8 mouse cellular contexts compared by ENCODE assay signal in the genomic region with DNA sequence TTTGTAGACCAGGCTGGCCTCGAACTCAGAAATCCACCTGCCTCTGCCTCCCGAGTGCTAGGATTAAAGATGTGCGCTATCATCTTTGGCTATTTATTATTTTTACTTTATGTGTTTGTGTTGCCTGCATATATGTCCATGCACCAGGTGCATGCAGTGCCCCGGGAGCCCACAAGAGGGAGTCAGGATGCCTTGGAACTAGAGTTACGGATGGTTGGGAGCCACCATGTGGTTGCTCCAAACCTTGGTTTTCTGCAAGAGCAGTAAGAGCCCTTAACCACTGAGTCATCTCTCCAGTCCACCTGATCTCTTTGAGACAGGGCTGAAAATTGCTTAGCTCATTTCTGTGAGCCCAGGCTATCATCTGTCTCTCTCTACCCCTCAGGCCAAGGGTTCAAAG. TPM values are rescaled to one million over a fixed set of nuclear protein-coding genes. Genes with fewer than 3 reads are reported as not detected.
DNase-seq lines count a peak whose midpoint lies in the region; ATAC-seq lines count a peak whose summit lies in the region.

No protein-coding gene starts in this region.

- ATAC-seq in inflammation-experienced regulatory T-cells, adult 6 months = peak; percentile 97

- DNase-seq in R1 (ENCODE audit: low read depth, low spot score) = peak; percentile 94
- peak; percentile 75 for DNase-seq in cerebellum, adult 9-11 months
- DNase-seq in frontal cortex, postnatal 25 days (ENCODE audit: low spot score in 2 of 2) = peak; percentile 70 to 76
- DNase-seq in left cerebral cortex, postnatal 14 days (ENCODE audit: low spot score in 2 of 2) = peak; percentile 87 to 91
- DNase-seq in mesoderm, embryonic 11.5 days (ENCODE audit: low read depth, low spot score) = peak; percentile 92
- peak; percentile 76 for DNase-seq in right cerebral cortex, postnatal 4 days
- peak; percentile 70 to 85 for DNase-seq in urinary bladder, postnatal 4 days (ENCODE audit: low spot score in 2 of 2)

- intact Hi-C loops in left cerebral cortex, postnatal 14 days (cut with DNase I) = loop anchor here (5.0 kb wide), 2 partner anchors 45 to 220 kb away; no protein-coding TSS in a partner anchor

RNA-seq across cellular contexts. Expression of gene Ggcx, which starts 7.0 kb away (rescaled TPM):
- polyA plus RNA-seq in inflammation-experienced regulatory T-cells, adult 6 months (2017; shearing (Covaris generic)) = 1 to 10 TPM; 5.6 to 6.5 (median 5.9) TPM
- total RNA-seq in left cerebral cortex, postnatal 14 days (2021) = 10 to 100 TPM; 22.3 to 23.1 TPM

RNA-seq across cellular contexts. Expression of gene Vamp8, which starts 16.6 kb away (rescaled TPM):
- polyA plus RNA-seq in inflammation-experienced regulatory T-cells, adult 6 months (2017; shearing (Covaris generic)) = 100 to 1,000 TPM; 338 to 440 (median 338) TPM
- 10 to 100 TPM in 1 of 2 experiments, 1 to 10 TPM in 1; 9.6 to 11.0 TPM for total RNA-seq in left cerebral cortex, postnatal 14 days (2021)

RNA-seq across cellular contexts. Expression of gene Vamp5, which starts 26.9 kb away (rescaled TPM):
- 10 to 100 TPM; 67.7 to 70.9 (median 69.7) TPM for polyA plus RNA-seq in inflammation-experienced regulatory T-cells, adult 6 months (2017; shearing (Covaris generic))
- 1 to 10 TPM; 4.2 to 7.1 TPM for total RNA-seq in left cerebral cortex, postnatal 14 days (2021)

RNA-seq across cellular contexts. Expression of gene Mat2a, which starts 32.2 kb away (rescaled TPM):
- 100 to 1,000 TPM; 217 to 228 (median 219) TPM for polyA plus RNA-seq in inflammation-experienced regulatory T-cells, adult 6 months (2017; shearing (Covaris generic))
- 100 to 1,000 TPM; 170 to 173 TPM for total RNA-seq in left cerebral cortex, postnatal 14 days (2021)

RNA-seq across cellular contexts. Expression of gene Rnf181, which starts 40.4 kb away (rescaled TPM):
- 100 to 1,000 TPM; 107 to 150 (median 144) TPM for polyA plus RNA-seq in inflammation-experienced regulatory T-cells, adult 6 months (2017; shearing (Covaris generic))
- 10 to 100 TPM; 70.4 to 73.7 TPM for total RNA-seq in left cerebral cortex, postnatal 14 days (2021)

Comparison
In these comparisons a context has a peak if more than half of its experiments do, and no peak if none do; other contexts are left out.
1. Peak in every context shown above with its lines: DNase-seq and ATAC-seq.